Mouse (Mus musculus): ENCODE results near the gene Paqr5.

DNA sequence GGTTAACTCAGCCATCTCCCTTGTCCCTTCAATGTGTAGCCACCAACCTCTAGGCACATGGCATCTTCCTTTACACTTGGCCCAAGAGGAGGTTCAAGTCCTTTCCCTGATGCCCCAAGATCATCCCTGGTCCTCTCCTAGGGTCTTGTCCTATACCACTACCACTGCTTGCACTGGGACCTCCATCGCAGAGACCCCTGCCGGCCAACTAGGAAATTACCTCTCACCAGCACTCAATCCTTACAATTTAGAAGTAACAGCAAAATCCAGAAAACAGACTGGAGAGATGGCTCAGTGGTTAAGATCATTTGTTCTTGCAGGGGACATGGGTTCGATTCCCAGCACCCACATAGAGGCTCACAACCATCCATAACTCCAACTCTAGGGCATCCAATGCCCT is 11.2 kb downstream of the Paqr5 start:
- peak; percentile 48; the same call in 1 of the 2 replicates for TF ChIP-seq CTCF (IDR thresholded peaks at IDR 0.05; ENCODE audit: extremely low read depth, insufficient read length, insufficient replicate concordance, low read depth, low read length)
- no peak for TF ChIP-seq POLR2A (IDR thresholded peaks at IDR 0.05; ENCODE audit: low read depth, low read length)
